In the genomic region with DNA sequence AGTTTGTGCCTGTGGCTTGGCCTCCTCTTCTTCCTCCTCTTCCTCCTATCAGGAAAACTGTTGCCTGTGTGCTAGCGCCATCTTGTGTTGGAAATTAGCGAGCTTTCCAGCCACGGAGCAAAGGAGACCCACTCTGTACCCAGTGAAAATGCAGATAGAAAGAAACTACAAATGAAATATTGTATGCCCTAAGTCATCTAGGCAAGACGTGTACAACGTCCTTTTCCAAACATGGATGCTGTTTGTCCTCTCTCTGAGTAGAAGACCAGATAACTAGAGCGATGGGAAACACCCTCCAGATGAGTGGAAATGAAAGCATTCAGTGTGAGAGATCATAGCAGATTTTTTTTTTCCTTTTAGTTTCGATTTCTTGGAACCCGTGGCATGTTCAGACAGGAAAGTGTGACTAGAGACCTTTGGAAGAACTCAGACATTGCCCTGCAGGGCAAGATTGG, we compare ENCODE assay signal across 8 mouse cellular contexts. TPM values are rescaled to one million over a fixed set of nuclear protein-coding genes. Genes with fewer than 3 reads are reported as not detected.
DNase-seq lines count a peak whose midpoint lies in the region; ATAC-seq and TF ChIP-seq lines count a peak whose summit lies in the region.

Gene Parp11, plus strand, starts transcription at position 405 of the 455 bp plus-strand sequence.

- no peak for TF ChIP-seq POLR2A in ES-Bruce4 (IDR thresholded peaks at IDR 0.05; ENCODE audit: insufficient read depth, low read length)
- TF ChIP-seq POLR2A in lung, adult 2 months (IDR thresholded peaks at IDR 0.05; ENCODE audit: borderline replicate concordance, extremely low read depth, low read depth, low read length) = no peak

- H3K27ac ChIP-seq in ES-Bruce4 (ENCODE audit: insufficient read depth, low read length) = no peak within 1 kb of the TSS
- no peak within 1 kb of the TSS; the same call in 1 of the 2 replicates for H3K27ac ChIP-seq in forebrain, embryonic 13.5 days

- ATAC-seq in forebrain, embryonic 13.5 days = no peak
- peak; percentile 52 for ATAC-seq in neutrophil, adult 5-6 weeks (ENCODE audit: extremely low read depth, insufficient number of reproducible peaks, low FRiP score, poor library complexity, severe bottlenecking)

- peak; percentile 64 for TF ChIP-seq CTCF in ES-Bruce4 (IDR thresholded peaks at IDR 0.05; ENCODE audit: low read depth, low read length)
- TF ChIP-seq CTCF in lung, adult 2 months (IDR thresholded peaks at IDR 0.05; ENCODE audit: insufficient read depth, low read length) = peak; percentile 74

- no peak within 1 kb of the TSS for H3K4me2 ChIP-seq in forebrain, embryonic 13.5 days

- H3K36me3 ChIP-seq in ES-Bruce4 (ENCODE audit: control insufficient read depth, insufficient read depth, low read length, poor library complexity, severe bottlenecking) = no peaks in the 10 kb centered on the region
- no peaks in the 10 kb centered on the region for H3K36me3 ChIP-seq in forebrain, embryonic 13.5 days (ENCODE audit: poor library complexity, severe bottlenecking)

- H3K9me3 ChIP-seq in ES-Bruce4 (replicated peaks; ENCODE audit: control insufficient read depth, insufficient read depth, low read length, poor library complexity, severe bottlenecking) = no peaks in the 10 kb centered on the region
- H3K9me3 ChIP-seq in forebrain, embryonic 13.5 days (replicated peaks) = no peaks in the 10 kb centered on the region

- TF ChIP-seq EP300 in ES-Bruce4 (IDR thresholded peaks at IDR 0.05; ENCODE audit: insufficient read depth, low read depth, low read length) = no peak

- no peaks in the 10 kb centered on the region for H3K4me1 ChIP-seq in ES-Bruce4 (ENCODE audit: control insufficient read depth, insufficient read depth, low read length)
- peaks cover 87% of the 10 kb centered on the region for H3K4me1 ChIP-seq in forebrain, embryonic 13.5 days
- peaks cover 11% of the 10 kb centered on the region for H3K4me1 ChIP-seq in lung, adult 2 months (ENCODE audit: control insufficient read depth, insufficient read depth, low read length)

- intact Hi-C loops in heart, postnatal 25 days (cut with DNase I) = loop anchor here (2.0 to 10.0 kb wide), 3 partner anchors 92 to 300 kb away; no protein-coding TSS in a partner anchor

- no peak within 1 kb of the TSS for H3K9ac ChIP-seq in ES-Bruce4 (ENCODE audit: low read depth, poor library complexity, severe bottlenecking)
- peak within 1 kb of the TSS; percentile 14 for H3K9ac ChIP-seq in forebrain, embryonic 13.5 days

- no peak within 1 kb of the TSS for H3K4me3 ChIP-seq in ES-Bruce4 (ENCODE audit: low read depth, low read length)
- H3K4me3 ChIP-seq in forebrain, embryonic 13.5 days = no peak within 1 kb of the TSS
- H3K4me3 ChIP-seq in lung, adult 2 months (replicated peaks; ENCODE audit: extremely low read depth, low read depth, low read length) = peak within 1 kb of the TSS; percentile 80

- H3K27me3 ChIP-seq in ES-Bruce4 (ENCODE audit: control insufficient read depth, insufficient read depth, low read length, poor library complexity, severe bottlenecking) = no peaks in the 10 kb centered on the region; the same call in 1 of the 2 replicates
- H3K27me3 ChIP-seq in forebrain, embryonic 13.5 days = no peaks in the 10 kb centered on the region

- 21% methylated on average over 8 of the region's 8 CpGs for WGBS in forebrain, embryonic 13.5 days
- WGBS in lung, adult 2 months = 5% methylated on average over 8 of the region's 8 CpGs

- DNase-seq in c-Kit-positive CD71-negative TER-119-negative erythroid progenitor cells, embryonic 14.5 days (ENCODE audit: low read depth) = peak; percentile 64
- peak; percentile 17 for DNase-seq in heart, postnatal 25 days (ENCODE audit: low spot score)
- DNase-seq in layer of hippocampus, adult 18-20 months (ENCODE audit: low spot score in 2 of 2) = peak; percentile 64 to 88
- DNase-seq in lung, adult 2 months = peak; percentile 62
- DNase-seq in thymus, postnatal 10 days (ENCODE audit: low spot score in 2 of 2) = peak; percentile 27 to 69

RNA-seq across cellular contexts. Expression of gene Parp11, which starts in this region (rescaled TPM):
- polyA plus RNA-seq in ES-Bruce4 (2011; ENCODE audit: insufficient read depth, insufficient read length, low read depth, missing spikeins) = 25.4 and 30.6 TPM in 2 replicates
- polyA plus RNA-seq in forebrain, embryonic 13.5 days (2015; fragmentation: Nextera tagmentation; extraction: Ambion mirVana) = 74.4 and 77.3 TPM in 2 replicates
- 1 to 10 TPM; 7.8 to 8.9 TPM for total RNA-seq in heart, postnatal 25 days (2021)
- 10 to 100 TPM; 25.6 to 29.5 TPM for total RNA-seq in layer of hippocampus, adult 18-20 months (2021)
- 6.5 and 10.2 TPM in 2 replicates for polyA plus RNA-seq in lung, adult 2 months (2012; rRNA removed)
- total RNA-seq in neutrophil, adult 5-6 weeks (2017) = 57.5 and 57.7 TPM in 2 replicates

Comparison
In these comparisons a context has a peak if more than half of its experiments do, and no peak if none do; other contexts are left out.
1. DNase-seq: peak in every context shown above with its lines; median percentile 76 in layer of hippocampus, adult 18-20 months; 64 in c-Kit-positive CD71-negative TER-119-negative erythroid progenitor cells, embryonic 14.5 days; 62 in lung, adult 2 months; 48 in thymus, postnatal 10 days; 17 in heart, postnatal 25 days.